23 mouse cellular contexts compared by ENCODE assay signal in genomic region chr5:8722224-8722623, GRCm38 (mm10).
DNase-seq lines count a peak whose midpoint lies in the region; ATAC-seq lines count a peak whose summit lies in the region.
"Had no signal": no experiment of that assay in that cellular context is flagged by ENCODE, and none has a peak within 500 bp of the region (broad histone marks: within the 10 kb centered on the region; RNA-seq: fewer than 3 reads in every experiment).

No protein-coding gene starts in this region.

- H3K9ac ChIP-seq in hindbrain, embryonic 16.5 days (ENCODE audit: low read depth, low read length), result no peak overlapping the region
- H3K9ac ChIP-seq: embryonic facial prominence, embryonic 13.5 days; forebrain, embryonic 12.5 days; forebrain, postnatal 0 days; heart, embryonic 13.5 days; hindbrain, embryonic 15.5 days; intestine, embryonic 15.5 days had no signal

- H3K9me3 ChIP-seq in hindbrain, embryonic 16.5 days (ENCODE audit: control insufficient read depth, low read length), result no peaks in the 10 kb centered on the region
- H3K9me3 ChIP-seq: embryonic facial prominence, embryonic 13.5 days; forebrain, embryonic 12.5 days; heart, embryonic 13.5 days; hindbrain, embryonic 15.5 days; intestine, embryonic 15.5 days had no signal

- no peaks in the 10 kb centered on the region for H3K36me3 ChIP-seq in hindbrain, embryonic 16.5 days (ENCODE audit: control insufficient read depth, insufficient read depth, low read length)
- H3K36me3 ChIP-seq: embryonic facial prominence, embryonic 13.5 days; forebrain, embryonic 12.5 days; heart, embryonic 13.5 days; hindbrain, embryonic 15.5 days; intestine, embryonic 15.5 days had no signal

- H3K27ac ChIP-seq in hindbrain, embryonic 16.5 days (ENCODE audit: low read depth, low read length), result no peak overlapping the region
- H3K27ac ChIP-seq: embryonic facial prominence, embryonic 13.5 days; forebrain, embryonic 12.5 days; gastrocnemius, adult 2 months; heart, embryonic 13.5 days; hindbrain, embryonic 15.5 days; intestine, embryonic 15.5 days had no signal

- no peak overlapping the region for H3K4me3 ChIP-seq in hindbrain, embryonic 16.5 days (ENCODE audit: low read length)
- H3K4me3 ChIP-seq: embryonic facial prominence, embryonic 13.5 days; forebrain, embryonic 12.5 days; gastrocnemius, adult 2 months; heart, embryonic 13.5 days; hindbrain, embryonic 15.5 days; intestine, embryonic 15.5 days had no signal

- no peak overlapping the region for H3K4me2 ChIP-seq in hindbrain, embryonic 16.5 days (ENCODE audit: low read length)
- H3K4me2 ChIP-seq: embryonic facial prominence, embryonic 13.5 days; forebrain, embryonic 12.5 days; heart, embryonic 13.5 days; hindbrain, embryonic 15.5 days; intestine, embryonic 15.5 days had no signal

- 24% methylated on average over 1 of the region's 1 CpGs for WGBS in hindbrain, embryonic 16.5 days

- no peaks in the 10 kb centered on the region for H3K4me1 ChIP-seq in hindbrain, embryonic 16.5 days (ENCODE audit: control insufficient read depth, insufficient read depth, low read depth, low read length)
- H3K4me1 ChIP-seq: embryonic facial prominence, embryonic 13.5 days; forebrain, embryonic 12.5 days; heart, embryonic 13.5 days; hindbrain, embryonic 15.5 days; intestine, embryonic 15.5 days had no signal

- no peaks in the 10 kb centered on the region for H3K27me3 ChIP-seq in hindbrain, embryonic 16.5 days (replicated peaks; ENCODE audit: control insufficient read depth, insufficient read depth, low read length)
- H3K27me3 ChIP-seq: embryonic facial prominence, embryonic 13.5 days; forebrain, embryonic 12.5 days; heart, embryonic 13.5 days; hindbrain, embryonic 15.5 days; intestine, embryonic 15.5 days had no signal

- peak; percentile 43 for ATAC-seq in CD4-positive, CD25-positive, alpha-beta regulatory T cell, adult 4 months
- peak; percentile 49 for ATAC-seq in activated CD4-positive, CD25-positive, alpha-beta regulatory T cell, adult 4 months
- ATAC-seq in inflammation-experienced regulatory T-cells, adult 6 months, result peak; percentile 45
- no peak for ATAC-seq in megakaryocyte-erythroid progenitor cell, adult 5-6 weeks (replicated peaks; ENCODE audit: low FRiP score, low TSS enrichment, poor library complexity, severe bottlenecking)
- ATAC-seq in hindbrain, embryonic 16.5 days, result no peak
- ATAC-seq: forebrain, postnatal 0 days; intestine, embryonic 15.5 days had no signal

- DNase-seq in CD4-positive helper T cell, adult 2 months (ENCODE audit: low read depth, low spot score), result peak; percentile 15
- no peak for DNase-seq in gastrocnemius, postnatal 25 days
- no peak for DNase-seq in thymus, postnatal 25 days
- DNase-seq: adrenal gland, postnatal 10 days; B cell, adult 2 months; cerebellum, adult 11-12 months; cerebellum, adult 9-10 months; cerebellum, postnatal 36 days; forebrain, postnatal 0 days; gastrocnemius, adult 2 months; gastrocnemius, postnatal 36 days; heart, adult 11 months; heart, postnatal 36 days had no signal

Comparison
In these comparisons a context has a peak if more than half of its experiments do, and no peak if none do; other contexts are left out.
1. ATAC-seq: peak in CD4-positive, CD25-positive, alpha-beta regulatory T cell, adult 4 months (single experiment), activated CD4-positive, CD25-positive, alpha-beta regulatory T cell, adult 4 months (single experiment) and inflammation-experienced regulatory T-cells, adult 6 months (single experiment); none in megakaryocyte-erythroid progenitor cell, adult 5-6 weeks (single experiment) and hindbrain, embryonic 16.5 days (single experiment).